Comparison of ENCODE assay signal across 9 mouse cellular contexts in the genomic region with DNA sequence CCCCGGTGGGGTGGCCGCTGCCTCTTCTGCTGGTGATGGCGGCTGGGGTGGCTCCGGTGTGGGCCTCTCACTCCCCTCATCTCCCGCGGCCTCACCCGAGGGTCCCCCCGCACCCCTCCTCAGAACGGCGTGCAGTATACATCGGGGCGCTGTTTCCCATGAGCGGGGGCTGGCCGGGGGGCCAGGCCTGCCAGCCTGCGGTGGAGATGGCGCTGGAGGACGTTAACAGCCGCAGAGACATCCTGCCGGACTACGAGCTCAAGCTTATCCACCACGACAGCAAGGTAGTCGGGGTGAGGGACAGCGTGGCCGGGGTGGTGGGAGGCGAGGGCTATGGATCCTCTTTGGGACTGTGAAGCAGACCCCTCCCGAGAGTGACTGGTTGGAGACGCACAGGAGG. TPM values are rescaled to one million over a fixed set of nuclear protein-coding genes. Genes with fewer than 3 reads are reported as not detected.
DNase-seq lines count a peak whose midpoint lies in the region; ATAC-seq and TF ChIP-seq lines count a peak whose summit lies in the region.
"Had no signal": no experiment of that assay in that cellular context is flagged by ENCODE, and none has a peak within 500 bp of the region (broad histone marks: within the 10 kb centered on the region; RNA-seq: fewer than 3 reads in every experiment).

No protein-coding gene starts in this region.

- H3K4me3 ChIP-seq in left cerebral cortex, adult 2 months, result peak overlapping the region; percentile 80
- H3K4me3 ChIP-seq in embryonic facial prominence, embryonic 10.5 days, result peak overlapping the region; percentile 80
- peak overlapping the region; percentile 69 for H3K4me3 ChIP-seq in forebrain, postnatal 0 days (ENCODE audit: low read depth, low read length)
- peak overlapping the region; percentile 28 for H3K4me3 ChIP-seq in liver, embryonic 15.5 days (replicated peaks)

- under 1% methylated on average over 27 of the region's 27 CpGs for WGBS in embryonic facial prominence, embryonic 10.5 days
- 3% methylated on average over 27 of the region's 27 CpGs for WGBS in forebrain, postnatal 0 days
- 10% methylated on average over 27 of the region's 27 CpGs for WGBS in liver, embryonic 15.5 days (ENCODE audit: insufficient replicate concordance)

- ATAC-seq in forebrain, postnatal 0 days, result peak; percentile 40
- ATAC-seq in liver, embryonic 15.5 days (ENCODE audit: insufficient read depth), result no peak
- no peak for ATAC-seq in megakaryocyte, adult 5-6 weeks (ENCODE audit: poor library complexity, severe bottlenecking)

- peak in 1 of 2 experiments; percentile 55 for DNase-seq in left cerebral cortex, adult 2 months (ENCODE audit: extremely low spot score in 1 of 2, low spot score in 2 of 2)
- DNase-seq in left cerebral cortex, adult 11 months (ENCODE audit: low spot score), result no peak
- no peak for DNase-seq in embryonic facial prominence, embryonic 10.5 days (ENCODE audit: low spot score)
- peak; percentile 62 for DNase-seq in forebrain, postnatal 0 days
- DNase-seq in thymus, postnatal 25 days, result no peak
- DNase-seq in cerebellum, postnatal 25 days, result no peak

- peaks cover 33% of the 10 kb centered on the region for H3K27me3 ChIP-seq in embryonic facial prominence, embryonic 10.5 days (replicated peaks; ENCODE audit: low read depth, poor library complexity, severe bottlenecking)
- H3K27me3 ChIP-seq in forebrain, postnatal 0 days (ENCODE audit: insufficient read depth, low read length), result no peaks in the 10 kb centered on the region
- peaks cover 71% of the 10 kb centered on the region for H3K27me3 ChIP-seq in liver, embryonic 15.5 days

- H3K4me1 ChIP-seq in embryonic facial prominence, embryonic 10.5 days, result peaks cover 48% of the 10 kb centered on the region
- peaks cover 7% of the 10 kb centered on the region; the same call in 1 of the 2 replicates for H3K4me1 ChIP-seq in forebrain, postnatal 0 days (ENCODE audit: insufficient read depth)
- peaks cover 24% of the 10 kb centered on the region for H3K4me1 ChIP-seq in liver, embryonic 15.5 days (replicated peaks)

- no peaks in the 10 kb centered on the region for H3K9me3 ChIP-seq in embryonic facial prominence, embryonic 10.5 days
- no peaks in the 10 kb centered on the region for H3K9me3 ChIP-seq in forebrain, postnatal 0 days (ENCODE audit: low read length)
- H3K9me3 ChIP-seq in liver, embryonic 15.5 days (replicated peaks), result no peaks in the 10 kb centered on the region

- peaks cover 33% of the 10 kb centered on the region for H3K36me3 ChIP-seq in embryonic facial prominence, embryonic 10.5 days (replicated peaks)
- H3K36me3 ChIP-seq in forebrain, postnatal 0 days (ENCODE audit: insufficient read depth), result peaks cover 17% of the 10 kb centered on the region
- H3K36me3 ChIP-seq in liver, embryonic 15.5 days (replicated peaks), result no peaks in the 10 kb centered on the region

- intact Hi-C loops in left cerebral cortex, adult 2 months (cut with DNase I), result no loop called here

- H3K9ac ChIP-seq in forebrain, postnatal 0 days, result peak overlapping the region; percentile 84
- H3K9ac ChIP-seq in liver, embryonic 15.5 days, result no peak overlapping the region

- peak overlapping the region; percentile 84 for H3K4me2 ChIP-seq in forebrain, postnatal 0 days (ENCODE audit: low read depth)
- peak overlapping the region; percentile 50 for H3K4me2 ChIP-seq in liver, embryonic 15.5 days

- peak overlapping the region; percentile 94 for H3K27ac ChIP-seq in left cerebral cortex, adult 2 months
- peak overlapping the region; percentile 86 for H3K27ac ChIP-seq in embryonic facial prominence, embryonic 10.5 days (replicated peaks)
- H3K27ac ChIP-seq in forebrain, postnatal 0 days (ENCODE audit: low read depth, low read length), result peak overlapping the region; percentile 86
- H3K27ac ChIP-seq in liver, embryonic 15.5 days (replicated peaks), result no peak overlapping the region

- TF ChIP-seq CTCF in left cerebral cortex, adult 2 months (IDR thresholded peaks at IDR 0.05), result no peak
- TF ChIP-seq CTCF in forebrain, postnatal 0 days (IDR thresholded peaks at IDR 0.05; ENCODE audit: low read depth), result peak; percentile 23; the same call in 1 of the 2 replicates

RNA-seq across cellular contexts. Expression of gene Gabbr1, which starts 5.1 kb away (rescaled TPM):
- 100 to 1,000 TPM; 687 to 720 TPM for total RNA-seq in left cerebral cortex, adult 2 months (2021)
- polyA plus RNA-seq in embryonic facial prominence, embryonic 10.5 days (2016; fragmentation: Nextera tagmentation; extraction: Ambion mirVana), result 7.0 and 9.4 TPM in 2 replicates
- total RNA-seq in forebrain, postnatal 0 days (2014; rRNA removed), result 353 and 416 TPM in 2 replicates
- polyA plus RNA-seq in forebrain, postnatal 0 days (2015; fragmentation: Nextera tagmentation; extraction: Ambion mirVana), result 58.1 and 80.1 TPM in 2 replicates
- polyA plus RNA-seq in liver, embryonic 15.5 days (2015; fragmentation: Nextera tagmentation; extraction: Ambion mirVana), result 0.25 and 0.66 TPM in 2 replicates
- 12.4 and 14.2 TPM in 2 replicates for total RNA-seq in megakaryocyte, adult 5-6 weeks (2015)
- total RNA-seq in megakaryocyte, adult 5-6 weeks (2017), result 5.7 and 10.5 TPM in 2 replicates

RNA-seq across cellular contexts. Expression of gene Mog, which starts 27.7 kb away (rescaled TPM):
- 10 to 100 TPM; 29.1 to 29.2 TPM for total RNA-seq in left cerebral cortex, adult 2 months (2021)
- 0.18 and 0.31 TPM in 2 replicates for polyA plus RNA-seq in embryonic facial prominence, embryonic 10.5 days (2016; fragmentation: Nextera tagmentation; extraction: Ambion mirVana)
- not detected in 2 replicates for total RNA-seq in forebrain, postnatal 0 days (2014; rRNA removed)
- 0.53 and 1.1 TPM in 2 replicates for polyA plus RNA-seq in forebrain, postnatal 0 days (2015; fragmentation: Nextera tagmentation; extraction: Ambion mirVana)
- not detected in 2 replicates for polyA plus RNA-seq in liver, embryonic 15.5 days (2015; fragmentation: Nextera tagmentation; extraction: Ambion mirVana)
- total RNA-seq in megakaryocyte, adult 5-6 weeks (2015), result not detected in 2 replicates
- total RNA-seq in megakaryocyte, adult 5-6 weeks (2017), result not detected in 2 replicates

RNA-seq across cellular contexts. Expression of gene Olfr90, which starts 37.4 kb away (rescaled TPM):
- total RNA-seq in left cerebral cortex, adult 2 months (2021), result under 1 TPM in 1 of 2 experiments, not detected in 1; 0.12 TPM
- 0.19 TPM in 1 of 2 replicates, not detected in the other for polyA plus RNA-seq in embryonic facial prominence, embryonic 10.5 days (2016; fragmentation: Nextera tagmentation; extraction: Ambion mirVana)
- not detected in 2 replicates for total RNA-seq in forebrain, postnatal 0 days (2014; rRNA removed)
- polyA plus RNA-seq in forebrain, postnatal 0 days (2015; fragmentation: Nextera tagmentation; extraction: Ambion mirVana), result not detected in 2 replicates
- not detected in 2 replicates for polyA plus RNA-seq in liver, embryonic 15.5 days (2015; fragmentation: Nextera tagmentation; extraction: Ambion mirVana)
- not detected in 2 replicates for total RNA-seq in megakaryocyte, adult 5-6 weeks (2015)
- not detected in 2 replicates for total RNA-seq in megakaryocyte, adult 5-6 weeks (2017)
- total RNA-seq: left cerebral cortex, postnatal 10 days had no signal

RNA-seq across cellular contexts. Expression of gene Olfr91, which starts 47.2 kb away (rescaled TPM):
- total RNA-seq in left cerebral cortex, adult 2 months (2021), result not detected
- polyA plus RNA-seq in embryonic facial prominence, embryonic 10.5 days (2016; fragmentation: Nextera tagmentation; extraction: Ambion mirVana), result not detected in 2 replicates
- not detected in 2 replicates for total RNA-seq in forebrain, postnatal 0 days (2014; rRNA removed)
- not detected in 2 replicates for polyA plus RNA-seq in forebrain, postnatal 0 days (2015; fragmentation: Nextera tagmentation; extraction: Ambion mirVana)
- polyA plus RNA-seq in liver, embryonic 15.5 days (2015; fragmentation: Nextera tagmentation; extraction: Ambion mirVana), result not detected in 2 replicates
- not detected in 2 replicates for total RNA-seq in megakaryocyte, adult 5-6 weeks (2015)
- not detected in 2 replicates for total RNA-seq in megakaryocyte, adult 5-6 weeks (2017)
- total RNA-seq: left cerebral cortex, postnatal 10 days had no signal

RNA-seq across cellular contexts. Expression of gene Zfp57, which starts 49.9 kb away (rescaled TPM):
- total RNA-seq in left cerebral cortex, adult 2 months (2021), result 10 to 100 TPM; 16.7 to 17.8 TPM
- 97.0 and 106 TPM in 2 replicates for polyA plus RNA-seq in embryonic facial prominence, embryonic 10.5 days (2016; fragmentation: Nextera tagmentation; extraction: Ambion mirVana)
- total RNA-seq in forebrain, postnatal 0 days (2014; rRNA removed), result 208 and 220 TPM in 2 replicates
- 113 and 148 TPM in 2 replicates for polyA plus RNA-seq in forebrain, postnatal 0 days (2015; fragmentation: Nextera tagmentation; extraction: Ambion mirVana)
- polyA plus RNA-seq in liver, embryonic 15.5 days (2015; fragmentation: Nextera tagmentation; extraction: Ambion mirVana), result 3.2 and 3.8 TPM in 2 replicates
- not detected in 2 replicates for total RNA-seq in megakaryocyte, adult 5-6 weeks (2015)
- not detected in 2 replicates for total RNA-seq in megakaryocyte, adult 5-6 weeks (2017)

Comparison
In these comparisons a context has a peak if more than half of its experiments do, and no peak if none do; other contexts are left out.
1. H3K4me3 ChIP-seq: peak in every context shown above with its lines; median percentile 80 in left cerebral cortex, adult 2 months; 80 in embryonic facial prominence, embryonic 10.5 days; 69 in forebrain, postnatal 0 days; 28 in liver, embryonic 15.5 days.
2. RNA of gene Gabbr1, which starts 5.1 kb away (total RNA-seq): 687 to 720 TPM in left cerebral cortex, adult 2 months and 353 to 416 TPM in forebrain, postnatal 0 days; 5.7 to 14.2 TPM in megakaryocyte, adult 5-6 weeks; every median in the first group is over 10 times any median in the second.
3. RNA of gene Mog, which starts 27.7 kb away (total RNA-seq): 29.1 to 29.2 TPM in left cerebral cortex, adult 2 months; not detected in forebrain, postnatal 0 days and not detected in megakaryocyte, adult 5-6 weeks; every median in the first group is over 10 times any median in the second.